In genomic region chr9:54068777-54069176, GRCm38 (mm10) we compare ENCODE assay signal across 8 mouse cellular contexts. TPM values are rescaled to one million over a fixed set of nuclear protein-coding genes. Genes with fewer than 3 reads are reported as not detected.
DNase-seq lines count a peak whose midpoint lies in the region; ATAC-seq and TF ChIP-seq lines count a peak whose summit lies in the region.

No protein-coding gene starts in this region.

- H3K27me3 ChIP-seq in hindbrain, embryonic 14.5 days (ENCODE audit: control insufficient read depth, insufficient read depth, low read length) = peaks cover 31% of the 10 kb centered on the region

- DNase-seq in R1 (ENCODE audit: low read depth, low spot score) = peak; percentile 73
- DNase-seq in cerebellum, postnatal 25 days = peak; percentile 72 to 83
- DNase-seq in gastrocnemius, adult 2 months = peak; percentile 81
- peak; percentile 32 for DNase-seq in hindbrain, embryonic 14.5 days (ENCODE audit: low spot score)
- peak; percentile 69 to 73 for DNase-seq in layer of hippocampus, postnatal 36 days
- DNase-seq in lung, postnatal 10 days = peak; percentile 84
- peak; percentile 74 for DNase-seq in retina, embryonic 14.5 days (ENCODE audit: low spot score)

- H3K36me3 ChIP-seq in hindbrain, embryonic 14.5 days (replicated peaks; ENCODE audit: control insufficient read depth, insufficient read depth) = no peaks in the 10 kb centered on the region

- ATAC-seq in hindbrain, embryonic 14.5 days (ENCODE audit: low FRiP score) = peak; percentile 62; the same call in 1 of the 2 replicates
- ATAC-seq in erythroid progenitor cell, adult 5-6 weeks (replicated peaks; ENCODE audit: low FRiP score, poor library complexity, severe bottlenecking) = no peak

- H3K4me3 ChIP-seq in gastrocnemius, adult 2 months = peak overlapping the region; percentile 73
- H3K4me3 ChIP-seq in hindbrain, embryonic 14.5 days (replicated peaks; ENCODE audit: low read length) = peak overlapping the region; percentile 40

- WGBS in hindbrain, embryonic 14.5 days = 2% methylated on average over 11 of the region's 11 CpGs

- TF ChIP-seq CTCF in gastrocnemius, adult 2 months (IDR thresholded peaks at IDR 0.05) = no peak

- intact Hi-C loops in gastrocnemius, adult 2 months (cut with DNase I) = no loop called here

- peak overlapping the region; percentile 63 for H3K27ac ChIP-seq in gastrocnemius, adult 2 months
- no peak overlapping the region for H3K27ac ChIP-seq in hindbrain, embryonic 14.5 days

- no peaks in the 10 kb centered on the region for H3K9me3 ChIP-seq in hindbrain, embryonic 14.5 days (ENCODE audit: control insufficient read depth, low read length)

- no peak overlapping the region; the same call in 1 of the 2 replicates for H3K9ac ChIP-seq in hindbrain, embryonic 14.5 days

- H3K4me1 ChIP-seq in hindbrain, embryonic 14.5 days (replicated peaks; ENCODE audit: control insufficient read depth, insufficient read depth, low read length) = 0 out of 2 replicates have a peak, but pooled peaks cover 10% of the 10 kb centered on the region

- H3K4me2 ChIP-seq in hindbrain, embryonic 14.5 days (replicated peaks) = peak overlapping the region; percentile 86

RNA-seq across cellular contexts. Expression of gene Tnfaip8l3, which starts 0.6 kb away (rescaled TPM):
- total RNA-seq in gastrocnemius, adult 2 months (2021) = under 1 TPM; 0.08 to 0.28 TPM
- 0.88 and 1.4 TPM in 2 replicates for polyA plus RNA-seq in hindbrain, embryonic 14.5 days (2014; fragmentation: Nextera tagmentation; extraction: Ambion mirVana)
- total RNA-seq in layer of hippocampus, postnatal 36 days (2021) = 10 to 100 TPM; 27.2 to 30.2 TPM
- total RNA-seq in erythroid progenitor cell, adult 5-6 weeks (2015; ENCODE audit: low replicate concordance) = not detected in 2 replicates
- not detected in 2 replicates for total RNA-seq in erythroid progenitor cell, adult 5-6 weeks (2017; ENCODE audit: low replicate concordance)

Comparison
In these comparisons a context has a peak if more than half of its experiments do, and no peak if none do; other contexts are left out.
1. DNase-seq: peak in every context shown above with its lines; median percentile 84 in lung, postnatal 10 days; 81 in gastrocnemius, adult 2 months; 78 in cerebellum, postnatal 25 days; 74 in retina, embryonic 14.5 days; 73 in R1; 71 in layer of hippocampus, postnatal 36 days; 32 in hindbrain, embryonic 14.5 days.
2. RNA of gene Tnfaip8l3, which starts 0.6 kb away (total RNA-seq): 27.2 to 30.2 TPM in layer of hippocampus, postnatal 36 days; 0.08 to 0.28 TPM in gastrocnemius, adult 2 months and not detected in erythroid progenitor cell, adult 5-6 weeks; every median in the first group is over 10 times any median in the second.